Mouse (Mus musculus) gastrocnemius, adult 18-20 months (tissue): ENCODE measurements at regions not wholly inside any gene's neighbourhood (a gene's known extent, or its start where the extent isn't known, plus 50 kb on each side); places are given as distances from the start of the nearest gene placed in this dataset. TPM values are rescaled to one million over a fixed set of nuclear protein-coding genes. Genes with fewer than 3 reads are reported as not detected.

Source experiments
- DNase-seq: peaks from one replicate; pipeline ENCODE4 v3.0.0; 2021; ENCODE audit warnings: low spot score
- microRNA-seq: library from miRNA; unstranded; fragments of <30 nt; microRNA quantifications from one replicate; pipeline ENCODE4 v1.2.0, GENCODE M21; 2021

DNA sequence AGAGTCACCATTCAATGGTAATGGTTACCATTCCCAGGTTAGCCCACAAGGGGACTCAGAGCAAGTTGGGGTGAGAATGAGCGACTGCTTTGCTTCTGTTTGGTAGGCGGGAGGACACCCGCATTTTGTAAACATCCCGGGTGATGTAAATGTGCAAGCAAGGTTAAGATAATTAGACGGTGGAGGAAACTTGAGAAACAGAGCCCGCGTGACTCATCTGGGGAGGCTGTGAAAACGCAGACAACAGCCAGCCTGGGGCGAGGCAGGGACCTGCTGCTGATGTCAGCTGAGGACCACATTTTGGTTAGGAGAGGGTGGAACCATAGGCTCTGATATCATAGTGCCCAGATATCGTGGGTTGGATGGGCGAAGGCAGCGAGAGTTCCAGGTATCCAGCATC lies 52.6 kb upstream of the Zbtb40 start:
- DNase-seq: no peak

GRCm38 (mm10) chr4:137100756-137101155 lies 52.2 kb upstream of the Zbtb40 start:
- DNase-seq: no peak

Small RNA genes in the stretch of these regions (microRNA-seq; reads per million reads assigned to microRNA genes)
- gene Gm23263 (not detected), gene Gm25399 (not detected)
